Mouse (Mus musculus) lung, postnatal 4 days (tissue): ENCODE data around the gene Txn2.

Source experiments
- DNase-seq, 2 experiments: peaks; one replicate each; pipeline ENCODE4 v3.0.0; 2021

Txn2 gene

GRCm38 (mm10) chr15:77906081-77906480 is 22.7 kb downstream of the Txn2 start:
- no peak for DNase-seq

- DNase-seq: peak; percentile 90 to 92
Measured at GRCm38 (mm10) chr15:77905275-77905970, 23.4 kb downstream of the Txn2 start.

- DNase-seq: no peak
Measured at GRCm38 (mm10) chr15:77904363-77904892, 24.4 kb downstream of the Txn2 start.

GRCm38 (mm10) chr15:77903176-77903575 is 25.6 kb downstream of the Txn2 start:
- peak; percentile 53 to 64 for DNase-seq

- DNase-seq: no peak
Measured at GRCm38 (mm10) chr15:77894926-77895325, 33.9 kb downstream of the Txn2 start.

- DNase-seq: peak; percentile 43 to 80
Measured at GRCm38 (mm10) chr15:77893292-77893691, 35.5 kb downstream of the Txn2 start.

GRCm38 (mm10) chr15:77892420-77892819 is 36.4 kb downstream of the Txn2 start:
- peak in 1 of 2 experiments; percentile 60 for DNase-seq

GRCm38 (mm10) chr15:77891766-77892165 is 37.0 kb downstream of the Txn2 start:
- peak; percentile 61 to 62 for DNase-seq

- peak in 1 of 2 experiments; percentile 52 for DNase-seq
Measured at GRCm38 (mm10) chr15:77889761-77890422, 38.9 kb downstream of the Txn2 start.

- peak in 1 of 2 experiments; percentile 65 for DNase-seq
Measured at GRCm38 (mm10) chr15:77888286-77888685, 40.5 kb downstream of the Txn2 start.

- DNase-seq: no peak
Measured at GRCm38 (mm10) chr15:77887093-77887488, 41.7 kb downstream of the Txn2 start.

GRCm38 (mm10) chr15:77886369-77887092 is 42.3 kb downstream of the Txn2 start:
- no peak for DNase-seq

GRCm38 (mm10) chr15:77885945-77886344 is 42.9 kb downstream of the Txn2 start:
- no peak for DNase-seq

- no peak for DNase-seq
Measured at GRCm38 (mm10) chr15:77885159-77885558, 43.6 kb downstream of the Txn2 start.

GRCm38 (mm10) chr15:77883697-77884010 is 45.2 kb downstream of the Txn2 start:
- DNase-seq: peak in 1 of 2 experiments; percentile 37

GRCm38 (mm10) chr15:77882797-77883696 is 45.8 kb downstream of the Txn2 start:
- DNase-seq: peak; percentile 82 to 92

- DNase-seq: no peak
Measured at GRCm38 (mm10) chr15:77882297-77882696, 46.5 kb downstream of the Txn2 start.

- no peak for DNase-seq
Measured at GRCm38 (mm10) chr15:77881698-77882097, 47.1 kb downstream of the Txn2 start.

GRCm38 (mm10) chr15:77880738-77881137 is 48.1 kb downstream of the Txn2 start:
- no peak for DNase-seq

GRCm38 (mm10) chr15:77879756-77880155 is 49.0 kb downstream of the Txn2 start:
- no peak for DNase-seq

GRCm38 (mm10) chr15:77877209-77877608 is 51.6 kb downstream of the Txn2 start:
- no peak for DNase-seq

GRCm38 (mm10) chr15:77876716-77877115 is 52.1 kb downstream of the Txn2 start:
- DNase-seq: no peak

- DNase-seq: no peak
Measured at GRCm38 (mm10) chr15:77875953-77876352, 52.9 kb downstream of the Txn2 start.
